Mouse (Mus musculus) lung, postnatal 14 days (tissue): ENCODE data around the gene Btg4.
A peak's percentile ranks its signal among the peaks of the same experiment; 100 is the strongest.
"Not testable (repeated sequence)": the region's sequence is repeated elsewhere in the genome, so short reads cannot be mapped to it uniquely, and the experiment has no call there.

Source experiments
- DNase-seq: peaks from one replicate; pipeline ENCODE4 v3.0.0; 2021

The Btg4 gene

DNA sequence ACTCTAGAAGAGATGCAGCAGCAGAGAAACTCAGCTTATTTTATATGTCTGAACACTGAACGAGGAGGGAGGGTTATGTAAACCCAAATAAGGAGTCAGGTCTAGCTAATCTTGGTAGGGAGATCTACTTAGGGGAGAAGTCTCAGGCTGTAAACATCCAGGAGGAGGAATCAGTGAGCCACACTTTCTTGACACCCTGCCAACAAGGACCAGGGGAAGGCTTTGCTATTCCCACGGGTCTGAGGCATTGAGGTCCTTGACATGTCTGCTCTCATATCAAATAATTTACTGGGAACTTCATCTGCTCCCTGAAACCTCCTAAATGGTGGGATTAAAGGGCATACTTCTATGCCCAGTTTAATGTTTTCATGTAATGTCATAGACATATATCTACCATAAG, 35.6 kb downstream of the Btg4 start:
- no peak for DNase-seq

GRCm38 (mm10) chr9:51101756-51102425, 41.2 kb downstream of the Btg4 start, which contains the start of gene 4833427G06Rik:
TSS of gene 4833427G06Rik (minus strand) at chr9:51102078.
- DNase-seq = peak; percentile 35

GRCm38 (mm10) chr9:51102963-51103807, 42.5 kb downstream of the Btg4 start:
- peak; percentile 50 for DNase-seq

DNA sequence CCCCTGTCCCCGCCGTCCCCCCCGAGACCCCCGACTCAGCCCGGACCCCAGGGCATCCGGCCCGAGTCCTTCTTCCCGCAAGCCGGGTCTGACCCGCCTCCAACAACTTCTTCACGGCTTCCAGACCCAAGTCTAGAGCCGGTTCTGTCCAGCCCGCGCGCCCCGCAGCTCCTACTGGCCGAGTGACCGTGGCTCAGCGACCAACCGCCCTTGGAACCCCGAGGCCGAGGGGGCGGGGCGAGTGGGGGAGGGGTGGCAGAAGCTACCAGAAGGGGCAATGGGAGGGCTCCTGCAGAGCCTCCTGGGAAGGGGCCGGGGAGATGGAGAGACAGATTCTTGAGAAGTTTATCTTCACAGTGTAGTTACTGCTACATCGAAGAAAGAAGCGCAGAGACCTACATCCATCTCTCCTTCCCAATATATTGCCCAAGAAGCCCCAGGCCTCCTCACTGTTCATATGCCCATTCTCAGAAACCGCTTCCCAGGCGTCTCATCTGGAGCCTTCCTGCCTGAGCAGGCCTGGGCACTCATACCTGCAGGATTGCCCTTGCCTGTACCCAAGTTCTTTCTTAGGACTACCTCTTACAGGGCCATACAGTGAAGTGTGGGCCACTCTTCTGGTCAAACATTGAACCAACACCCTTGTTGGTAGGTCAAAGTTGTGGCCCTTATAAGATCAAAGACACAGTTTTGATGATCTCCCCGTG, 43.3 kb downstream of the Btg4 start:
- DNase-seq = peak; percentile 13

DNA sequence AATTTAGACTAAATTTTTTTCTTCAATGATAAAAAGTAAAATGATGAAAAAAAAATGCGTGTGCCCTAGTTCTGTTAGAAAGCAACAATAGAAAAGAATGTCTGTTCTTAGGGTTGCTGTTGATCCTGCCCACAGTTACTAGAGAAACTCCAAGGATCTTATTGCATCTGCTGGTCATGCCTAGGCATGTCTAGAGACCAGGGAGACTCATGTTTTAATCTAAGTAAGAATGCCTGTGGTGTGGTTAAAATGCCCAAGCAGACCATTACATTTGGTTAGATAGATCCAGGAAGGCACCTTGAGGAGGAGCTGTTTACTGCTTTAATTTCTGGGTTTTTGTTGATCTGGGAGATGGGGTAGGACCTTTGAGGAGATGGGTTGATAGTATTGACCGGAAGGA, 45.0 kb downstream of the Btg4 start:
- DNase-seq = no peak

- DNase-seq = no peak
Measured at GRCm38 (mm10) chr9:51114767-51115166, 54.1 kb downstream of the Btg4 start.

- DNase-seq = peak; percentile 48
Measured at GRCm38 (mm10) chr9:51136985-51137384, 76.3 kb downstream of the Btg4 start.

GRCm38 (mm10) chr9:51137432-51137831, 76.7 kb downstream of the Btg4 start:
- DNase-seq = no peak

DNA sequence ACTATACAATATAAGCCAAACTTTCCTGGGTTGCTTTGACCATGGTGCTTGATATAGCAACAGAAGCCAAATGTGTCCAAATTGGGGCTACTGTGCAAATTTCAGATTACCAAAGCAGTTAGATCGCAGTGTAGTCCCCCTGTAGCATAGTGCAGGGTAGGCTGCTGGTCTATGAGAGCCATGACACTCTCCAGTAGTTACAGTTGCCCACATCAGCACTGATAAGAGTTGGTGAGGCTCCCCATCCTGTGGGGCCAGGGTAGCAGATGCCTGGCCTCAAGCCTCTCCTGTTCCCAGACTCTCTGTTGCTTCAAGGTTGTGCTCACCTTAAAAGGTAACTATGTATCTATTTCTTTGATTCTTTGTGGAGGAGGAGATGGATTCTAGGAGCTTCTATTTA, 77.1 kb downstream of the Btg4 start:
- DNase-seq = no peak

GRCm38 (mm10) chr9:51138301-51138700, 77.6 kb downstream of the Btg4 start:
- DNase-seq = no peak

- DNase-seq = not testable (repeated sequence)
Measured at GRCm38 (mm10) chr9:51139401-51139800, 78.7 kb downstream of the Btg4 start.

DNA sequence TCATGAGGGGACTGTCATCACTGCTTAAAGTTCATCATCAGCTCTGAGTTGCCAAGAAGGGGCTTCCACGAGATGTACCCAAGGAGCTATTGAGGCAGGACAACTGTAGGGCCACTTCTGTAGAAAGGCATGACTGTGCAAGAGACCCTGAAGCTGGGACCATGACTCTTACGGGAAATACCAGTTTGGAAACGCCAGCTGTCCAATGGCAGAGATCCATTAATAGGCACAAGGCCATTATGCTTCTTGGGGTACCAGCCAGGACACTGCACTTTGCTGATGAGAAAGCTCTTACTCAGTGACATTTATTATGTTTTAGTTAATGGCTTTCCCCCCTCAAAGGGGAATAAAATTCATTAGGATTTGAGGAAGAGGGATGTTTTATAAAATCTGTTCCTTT, 80.0 kb downstream of the Btg4 start:
- DNase-seq = no peak

- no peak for DNase-seq
Measured at GRCm38 (mm10) chr9:51143437-51143836, 82.7 kb downstream of the Btg4 start.

DNA sequence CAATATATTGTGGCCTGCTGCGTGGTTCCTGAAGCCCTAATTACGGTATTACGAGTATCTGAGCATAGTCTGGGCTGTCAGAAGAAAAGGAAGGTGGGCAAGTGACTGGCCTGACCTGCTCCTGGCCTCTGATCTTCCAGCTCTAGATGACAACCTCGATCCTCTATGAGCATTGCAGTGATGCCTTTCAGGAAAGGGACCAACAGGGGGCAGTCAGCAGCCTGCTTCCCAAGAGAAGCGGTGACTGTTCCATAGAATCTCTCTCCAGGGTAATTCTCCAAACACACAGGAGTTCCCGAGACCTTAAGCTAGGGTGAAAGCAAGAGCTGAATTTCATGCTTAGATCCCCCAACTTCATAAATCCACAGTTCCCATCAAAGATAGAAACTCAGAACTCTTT, 83.5 kb downstream of the Btg4 start:
- no peak for DNase-seq

DNA sequence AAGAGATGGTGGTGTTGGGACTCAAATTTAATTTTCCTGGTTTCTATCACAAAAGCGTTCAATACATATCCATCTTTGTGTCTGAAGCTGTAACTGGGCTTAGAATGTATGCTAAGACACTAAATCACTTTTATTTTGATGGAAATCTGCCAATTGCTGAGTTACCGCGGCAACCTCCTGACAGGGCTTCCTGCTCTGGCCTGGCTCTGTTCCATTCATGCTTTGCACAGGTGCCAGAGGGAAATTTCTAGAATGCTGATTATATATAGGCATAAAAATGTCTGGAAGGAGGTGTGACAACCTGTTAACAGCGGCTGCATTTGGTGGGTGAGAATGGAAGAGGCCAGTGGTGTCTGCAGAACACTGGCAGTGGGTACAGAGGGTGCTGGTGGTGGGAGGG, 85.8 kb downstream of the Btg4 start:
- no peak for DNase-seq

GRCm38 (mm10) chr9:51147294-51147693, 86.6 kb downstream of the Btg4 start:
- no peak for DNase-seq

GRCm38 (mm10) chr9:51152079-51152752, 91.5 kb downstream of the Btg4 start:
- DNase-seq = peak; percentile 78

GRCm38 (mm10) chr9:51161771-51162388, 101.2 kb downstream of the Btg4 start:
- DNase-seq = peak; percentile 86

DNA sequence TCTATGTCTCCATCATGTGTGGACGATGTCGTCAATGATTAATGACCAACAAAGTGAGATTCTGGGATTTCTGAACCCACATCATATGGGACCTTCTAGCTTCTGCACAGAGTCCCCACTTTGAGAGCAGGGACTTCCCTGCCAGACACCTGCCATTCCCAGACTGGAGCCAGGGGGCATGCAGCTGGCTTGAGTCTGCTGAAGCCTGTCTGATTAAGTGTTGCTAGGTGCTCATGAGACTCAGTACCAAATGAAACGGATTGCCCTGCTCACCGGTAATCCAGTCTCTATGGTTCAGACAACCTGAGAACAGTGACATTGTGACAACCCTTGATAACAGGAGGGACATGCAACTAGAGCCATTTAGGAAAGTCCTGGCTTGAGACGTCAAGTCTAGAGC, 103.3 kb downstream of the Btg4 start:
- DNase-seq = no peak

DNA sequence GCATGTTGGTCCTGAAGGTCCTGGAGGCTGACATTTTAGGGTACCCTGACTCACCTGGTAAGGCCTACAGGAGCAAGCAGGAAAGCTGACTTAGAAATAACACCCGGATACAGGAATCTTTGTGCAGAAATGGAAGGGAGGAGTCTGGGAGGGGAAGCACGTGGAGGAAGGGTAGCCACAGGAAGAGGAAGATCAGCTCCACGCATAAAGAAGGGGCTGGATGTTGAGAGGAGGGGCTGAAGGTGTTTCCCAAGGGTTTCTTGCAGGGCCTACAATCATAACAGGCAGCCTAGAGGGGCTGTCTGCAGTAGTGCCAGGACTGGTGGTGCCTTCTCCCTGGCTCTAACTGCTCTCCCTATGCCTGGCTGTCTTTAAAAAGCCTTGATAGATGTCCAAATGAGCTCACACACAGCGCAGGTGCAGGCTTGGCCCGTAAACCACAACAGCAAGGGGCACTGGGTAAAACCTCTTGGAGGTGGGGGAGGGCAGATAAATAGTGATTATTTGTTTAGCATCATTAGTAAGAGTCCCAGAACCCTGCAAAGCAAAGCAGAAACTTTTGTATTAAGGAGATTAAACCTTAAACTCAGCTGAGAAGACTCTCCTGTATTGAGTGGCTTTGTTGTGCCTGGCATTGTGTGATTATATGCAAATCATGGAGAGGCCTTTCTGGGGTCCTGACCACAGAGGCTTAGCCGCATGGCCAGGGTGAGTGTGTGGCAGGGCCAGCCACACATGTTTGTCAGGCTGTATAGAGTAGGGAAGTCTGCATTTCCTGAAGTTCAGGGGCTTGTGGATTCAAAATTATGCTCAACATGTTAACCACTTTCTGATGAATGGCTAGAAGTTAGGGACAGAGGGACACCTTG, 104.8 kb downstream of the Btg4 start, which contains the start of gene Gm32742:
TSS of gene Gm32742 (minus strand) at position 206 of the 869 bp plus-strand sequence.
- DNase-seq = no peak

DNA sequence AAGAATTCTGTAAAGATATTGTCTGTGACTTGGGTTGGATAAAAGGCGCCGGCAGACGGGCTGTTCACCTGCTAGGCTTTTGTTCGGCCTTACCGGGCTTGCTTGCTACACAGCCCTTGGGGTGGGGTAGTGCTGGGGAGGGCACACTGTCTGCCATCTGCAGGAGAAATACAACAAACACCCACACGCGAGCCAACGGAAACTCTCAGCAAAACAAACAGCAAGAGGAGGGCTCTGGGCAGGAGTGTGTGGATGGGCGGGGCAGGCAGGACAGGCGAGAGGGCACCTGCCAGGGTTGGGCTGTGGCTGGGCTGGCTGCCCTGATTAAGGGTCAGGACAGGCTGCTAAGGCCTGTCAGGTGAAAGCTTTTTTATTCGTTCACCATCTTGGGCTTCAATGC, 107.3 kb downstream of the Btg4 start:
- peak; percentile 65 for DNase-seq
